Mouse (Mus musculus): ENCODE measurements at regions not wholly inside any gene's neighbourhood (a gene's known extent, or its start where the extent isn't known, plus 50 kb on each side); places are given as distances from the start of the nearest gene placed in this dataset.

DNA sequence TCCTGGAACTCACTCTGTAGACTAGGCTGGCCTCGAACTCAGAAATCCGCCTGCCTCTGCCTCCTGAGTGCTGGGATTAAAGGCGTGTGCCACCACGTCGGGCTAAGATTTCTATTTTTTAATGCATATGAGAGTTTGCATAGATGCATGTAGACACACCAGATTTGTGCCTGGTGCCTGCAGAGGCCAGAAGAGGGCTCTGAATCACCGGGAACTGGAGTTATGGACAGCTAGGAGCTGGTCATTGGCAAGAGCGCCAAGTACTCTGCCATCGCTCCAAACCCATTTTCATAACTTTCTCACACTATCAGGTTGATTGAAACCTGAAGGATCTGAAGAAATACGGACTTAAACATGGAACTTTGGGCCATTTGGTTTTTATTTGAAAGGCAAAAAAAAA is 61.2 kb upstream of the Rbm24 start:
- no peak for TF ChIP-seq POLR2A (IDR thresholded peaks at IDR 0.05; ENCODE audit: borderline replicate concordance, insufficient read depth, low read length)
- TF ChIP-seq CTCF (IDR thresholded peaks at IDR 0.05; ENCODE audit: borderline replicate concordance, insufficient read depth, low read depth, low read length) = peak; percentile 7; the same call in 1 of the 2 replicates
